Mouse (Mus musculus): ENCODE results near the gene Esrrb.

The Esrrb gene

DNA sequence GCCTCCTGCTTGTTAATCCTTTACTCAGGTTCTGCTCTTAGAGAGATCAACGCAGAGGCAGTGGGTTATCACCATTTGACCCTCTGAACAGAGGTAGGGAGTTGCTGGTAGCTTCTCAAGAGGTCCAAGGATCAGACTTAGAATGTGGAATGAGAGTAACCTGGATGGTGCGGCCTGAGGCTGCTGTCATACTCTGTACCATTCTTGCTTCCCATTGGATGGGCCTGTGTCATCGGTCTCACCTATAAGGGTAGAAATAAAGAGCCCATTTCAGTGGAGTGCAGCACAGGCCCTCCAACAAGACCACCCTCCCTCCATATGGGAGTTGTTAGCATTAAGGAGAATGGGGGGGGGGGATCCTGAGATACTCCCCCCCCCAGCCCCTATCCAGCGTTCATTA, 143.0 kb downstream of the Esrrb start:
- DNase-seq: no peak

- no peak for DNase-seq
Measured at GRCm38 (mm10) chr12:86504321-86504720, 143.4 kb downstream of the Esrrb start.

- DNase-seq: no peak
Measured at GRCm38 (mm10) chr12:86507741-86508140, 146.8 kb downstream of the Esrrb start.

GRCm38 (mm10) chr12:86508313-86508988, 147.5 kb downstream of the Esrrb start:
- DNase-seq: no peak

- no peak for DNase-seq
Measured at GRCm38 (mm10) chr12:86509295-86510279, 148.7 kb downstream of the Esrrb start.

- no peak for DNase-seq
Measured at GRCm38 (mm10) chr12:86512335-86512734, 151.4 kb downstream of the Esrrb start.

DNA sequence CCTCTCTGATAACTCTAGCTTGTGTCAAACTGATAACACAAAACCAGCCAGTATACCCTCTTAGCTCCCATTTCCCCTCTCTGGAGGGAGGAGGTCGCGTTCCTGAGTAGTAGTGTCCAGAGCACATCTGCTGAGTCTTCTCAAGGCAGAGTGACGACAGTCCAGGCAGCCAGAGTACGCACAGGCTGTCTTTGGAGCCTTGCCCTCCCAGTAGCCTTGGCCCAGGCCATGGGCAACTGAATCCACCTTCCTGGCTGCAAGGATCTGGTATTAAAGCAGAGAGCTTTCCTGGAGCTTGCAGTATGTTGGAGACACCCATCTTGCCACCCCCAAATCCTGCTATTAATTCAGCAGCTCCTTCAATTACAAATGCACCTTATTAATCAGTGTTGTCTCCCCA, 152.7 kb downstream of the Esrrb start:
- no peak for DNase-seq

DNA sequence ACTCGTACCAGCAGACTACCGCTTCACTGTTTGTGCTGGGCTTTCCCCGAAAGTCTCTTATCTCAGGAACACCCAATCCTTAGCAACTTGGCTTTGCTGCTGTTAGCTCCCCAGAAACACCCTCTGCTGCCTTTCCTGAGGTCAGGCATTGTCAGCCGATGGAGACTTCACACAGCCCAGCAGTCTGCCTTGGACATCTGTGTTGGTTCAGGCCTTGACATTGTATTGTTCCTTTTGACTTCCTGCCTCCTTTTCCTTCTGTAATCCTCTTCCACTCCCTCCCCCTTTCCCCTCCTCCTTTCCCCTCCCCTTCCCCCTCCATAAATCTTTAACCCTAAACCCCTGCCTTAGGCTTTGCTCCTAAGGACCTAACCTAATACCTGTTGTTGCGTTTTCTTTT, 155.7 kb downstream of the Esrrb start:
- no peak for DNase-seq

GRCm38 (mm10) chr12:86517721-86518120, 156.8 kb downstream of the Esrrb start:
- DNase-seq: no peak

- no peak for DNase-seq
Measured at GRCm38 (mm10) chr12:86518746-86519145, 157.8 kb downstream of the Esrrb start.

DNA sequence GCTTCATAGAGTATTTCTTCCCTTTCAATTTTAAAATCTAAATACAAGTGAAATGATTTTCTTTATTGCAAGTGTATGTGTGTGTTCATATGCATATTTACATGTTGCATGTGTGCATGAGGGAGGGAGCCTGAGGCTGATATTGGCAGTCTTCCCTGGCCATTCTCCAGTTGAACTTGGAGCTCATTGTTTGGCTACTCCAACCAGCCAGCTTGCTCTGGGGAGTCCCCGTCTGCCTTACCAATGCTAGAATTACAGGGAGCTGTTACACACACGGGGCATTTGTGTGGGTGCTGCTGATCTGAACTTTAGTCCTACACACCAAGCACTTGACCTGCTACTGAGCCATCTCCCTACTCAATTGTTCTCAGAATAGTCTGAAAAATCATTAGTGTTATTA, 173.4 kb downstream of the Esrrb start:
- no peak for DNase-seq

DNA sequence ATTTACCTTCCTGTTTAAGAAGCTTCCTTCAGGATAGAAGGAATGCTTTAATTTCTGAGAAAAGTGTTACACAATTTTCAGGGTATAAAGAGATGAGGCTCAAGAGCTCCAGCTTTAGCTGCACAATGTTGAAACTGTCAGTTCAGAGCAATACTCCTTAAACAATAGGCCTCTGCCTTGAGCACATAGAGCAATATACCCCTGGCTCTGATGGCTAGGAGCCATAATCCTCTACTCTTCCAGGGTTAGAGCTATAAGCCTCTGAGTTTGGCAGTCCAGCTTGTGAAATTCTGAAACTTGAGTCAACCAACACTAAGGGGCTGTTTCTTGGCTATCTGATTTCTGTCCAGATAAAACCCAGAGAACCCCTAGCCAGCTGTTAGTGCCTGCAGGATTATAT, 176.9 kb downstream of the Esrrb start:
- DNase-seq: no peak

DNA sequence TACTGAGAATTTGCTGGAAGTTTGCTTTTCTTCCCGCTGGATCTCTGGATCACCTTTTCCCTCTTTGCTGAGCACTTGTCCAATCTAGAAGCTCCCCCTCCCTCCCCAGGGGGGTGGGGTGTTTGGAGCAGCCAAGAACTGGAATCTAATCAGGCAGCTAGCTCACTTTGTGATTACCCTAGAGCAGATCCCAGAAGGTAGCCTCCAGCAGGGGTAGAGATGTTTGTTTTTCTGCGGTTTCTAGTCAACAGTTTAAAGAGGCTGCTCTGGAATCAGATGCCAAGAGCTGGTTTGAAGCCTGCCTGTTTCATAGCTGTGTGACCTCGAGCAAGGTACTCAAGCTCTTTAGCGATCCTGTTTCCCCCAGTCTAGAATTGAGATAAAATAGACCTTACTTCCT, 177.8 kb downstream of the Esrrb start:
- DNase-seq: no peak

DNA sequence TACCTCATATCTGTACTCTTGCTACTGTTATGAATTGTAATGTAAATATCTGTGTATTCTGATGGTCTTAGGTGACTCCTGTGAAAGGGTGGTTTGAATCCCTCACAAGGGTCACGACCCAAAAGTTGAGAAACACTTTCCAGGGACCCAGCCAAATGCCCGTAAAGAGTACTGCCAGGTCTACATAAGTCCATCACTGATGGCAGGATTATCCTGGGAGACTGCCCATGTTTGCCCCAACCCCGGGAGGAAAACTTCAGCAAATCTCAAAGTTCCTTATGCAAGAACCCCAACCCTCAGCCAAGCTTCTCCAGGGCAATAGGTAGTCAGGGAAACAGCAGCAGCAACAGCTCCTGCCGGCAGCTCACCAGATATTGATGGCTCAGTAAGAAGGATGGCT, 178.6 kb downstream of the Esrrb start:
- DNase-seq: no peak

DNA sequence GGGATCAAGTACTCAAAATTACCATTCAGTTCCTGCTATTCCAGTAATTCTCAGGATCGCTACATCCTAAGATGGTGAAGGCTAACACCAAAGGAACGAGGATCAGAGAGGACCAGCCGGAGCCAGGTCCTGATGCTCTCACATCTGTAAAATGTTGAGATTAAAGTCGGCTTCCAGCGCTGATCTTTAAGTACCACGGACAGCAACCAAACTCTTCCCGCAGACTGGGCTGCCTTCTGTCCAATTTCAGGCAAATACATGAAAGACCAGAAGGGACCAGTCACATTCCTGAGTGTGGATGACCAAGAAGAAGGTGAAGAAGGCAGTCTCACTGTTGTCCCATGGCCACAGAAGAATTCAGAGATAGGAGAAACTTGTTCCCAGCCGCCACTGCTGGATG, 186.9 kb downstream of the Esrrb start:
- no peak for DNase-seq

DNA sequence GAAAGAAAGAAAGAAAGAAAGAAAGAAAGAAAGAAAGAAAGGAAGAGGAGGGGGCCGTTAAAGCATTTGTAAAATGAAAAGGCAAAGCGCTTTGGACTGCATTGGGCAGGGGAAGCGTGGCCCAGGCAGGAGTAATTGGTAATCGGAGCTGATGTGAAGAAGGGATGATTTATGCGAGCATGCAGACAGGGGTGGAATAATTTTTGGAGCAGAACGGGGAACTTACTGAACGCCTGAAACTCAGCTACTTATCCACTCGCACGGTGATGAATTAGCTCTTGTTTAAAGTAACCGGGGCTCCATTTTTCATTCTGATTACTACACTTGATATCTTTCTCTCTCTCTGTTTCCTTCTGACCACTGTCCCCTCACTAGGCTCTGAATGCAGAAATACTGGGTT, 192.1 kb downstream of the Esrrb start:
- DNase-seq: no peak

DNA sequence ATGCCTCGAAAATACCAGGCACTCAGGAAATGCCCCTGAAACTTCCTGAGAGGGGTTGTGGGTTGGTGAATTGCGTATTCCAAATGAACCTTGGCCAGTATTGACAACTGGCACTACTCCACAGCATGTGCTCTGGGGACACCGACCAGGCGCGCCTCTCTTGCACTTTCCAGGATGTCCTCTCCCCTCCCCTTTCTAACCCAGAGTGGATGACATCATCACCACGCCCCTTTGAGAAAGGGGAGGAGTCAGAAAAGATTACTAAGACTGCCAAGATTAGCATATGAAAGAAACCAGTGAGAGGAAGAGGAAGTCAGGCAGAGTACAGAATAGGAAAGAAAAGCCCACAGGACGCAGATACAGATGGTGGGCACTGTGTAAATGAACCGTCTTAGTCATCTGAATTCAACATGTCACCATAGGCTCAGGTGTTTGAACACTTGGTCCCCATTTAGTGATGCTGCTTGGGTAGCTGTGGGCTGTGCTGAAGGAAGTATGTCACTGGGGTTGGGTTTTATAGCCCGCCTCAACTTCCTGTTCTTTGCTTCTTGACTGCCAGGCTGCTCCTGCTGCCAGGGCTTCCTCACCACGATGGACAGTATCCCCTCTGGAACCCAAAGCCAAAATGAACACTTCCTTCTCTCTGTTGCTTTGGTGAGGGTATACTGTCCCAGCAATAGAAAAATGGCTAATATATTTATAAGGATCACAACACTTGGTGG, 196.0 kb downstream of the Esrrb start:
- no peak for DNase-seq

GRCm38 (mm10) chr12:86558889-86559288, 198.0 kb downstream of the Esrrb start:
- no peak for DNase-seq

DNA sequence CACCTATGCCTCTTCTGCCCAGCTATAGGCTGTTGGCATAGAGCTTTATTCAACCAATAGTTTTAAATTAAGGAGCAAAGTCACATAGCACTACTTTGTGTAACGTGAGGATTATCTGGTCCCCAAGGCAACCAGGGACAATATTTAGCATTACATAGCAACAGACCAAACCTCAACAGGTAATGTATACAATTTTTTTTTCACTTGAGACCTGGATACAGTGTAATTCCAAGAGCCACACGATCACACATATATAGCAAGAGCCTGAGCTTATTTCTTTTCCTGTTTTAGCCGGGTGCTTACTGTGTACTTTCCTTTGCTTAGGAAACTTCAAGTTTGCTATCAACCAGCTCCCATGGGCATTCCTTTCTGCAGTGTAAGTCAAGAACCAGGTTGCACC, 201.8 kb downstream of the Esrrb start:
- DNase-seq: no peak

DNA sequence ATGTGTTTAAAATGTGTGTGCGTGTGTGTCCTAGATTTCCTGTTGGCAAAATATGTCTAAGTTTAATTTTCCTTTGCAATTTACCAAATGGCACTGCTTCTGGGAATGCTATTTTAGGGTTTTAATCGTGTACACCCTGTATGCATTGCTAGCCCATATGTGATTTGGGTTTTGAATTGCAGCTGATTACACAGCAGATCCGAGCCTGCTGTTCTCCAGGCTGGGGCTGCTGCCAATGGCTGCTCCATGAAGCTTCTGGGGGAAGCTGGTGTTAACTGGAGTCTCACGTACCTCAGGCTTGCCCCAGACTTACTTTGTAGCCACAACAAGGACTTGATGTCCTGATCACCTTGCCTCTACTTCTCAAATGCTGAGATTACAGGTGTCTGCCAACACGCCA, 205.1 kb downstream of the Esrrb start:
- DNase-seq: no peak
